Mouse (Mus musculus) limb, embryonic 10.5 days (tissue): ENCODE measurements at regions not wholly inside any gene's neighbourhood (a gene's known extent, or its start where the extent isn't known, plus 50 kb on each side); places are given as distances from the start of the nearest gene placed in this dataset.

Source experiments
- DNase-seq: peaks from one replicate; pipeline ENCODE4 v3.0.0-alpha.2; 2017; ENCODE audit warnings: low spot score
- H3K27ac ChIP-seq: fragments of 300-500 bp; sonication (generic); 2 replicates; pipeline ENCODE4 v1.5.1; 2016; ENCODE audit warnings: mild to moderate bottlenecking
- H3K27me3 ChIP-seq: fragments of 300-500 bp; sonication (generic); 2 replicates; pipeline ENCODE4 v1.6.1; 2016; ENCODE audit warnings: low read depth, mild to moderate bottlenecking; ENCODE audit not compliant: poor library complexity, severe bottlenecking
- H3K36me3 ChIP-seq: fragments of 300-500 bp; sonication (generic); 2 replicates; pipeline ENCODE4 v1.6.1; 2016; ENCODE audit warnings: mild to moderate bottlenecking, moderate library complexity
- H3K4me1 ChIP-seq: fragments of 300-500 bp; sonication (generic); 2 replicates; pipeline ENCODE4 v1.6.1; 2016
- H3K4me3 ChIP-seq: fragments of 300-500 bp; sonication (generic); 2 replicates; pipeline ENCODE4 v1.5.1; 2016; ENCODE audit warnings: mild to moderate bottlenecking, moderate library complexity
- H3K9me3 ChIP-seq: fragments of 300-500 bp; sonication (generic); replicated peaks from 2 replicates; pipeline ENCODE4 v1.6.1; 2016; ENCODE audit warnings: mild to moderate bottlenecking
- WGBS: fragments of 180-500 bp; shearing (Covaris S2); methylation state at CpG from one replicate; pipeline ENCODE4 v1.1.7; 2016; 5-methylcytosine and 5-hydroxymethylcytosine counted together

GRCm38 (mm10) chr12:32531216-32531615 is 152.7 kb downstream of the Ccdc71l start:
- Histone ChIP-seq H3K9me3 (no peaks in the 10 kb centered on the region), H3K36me3 (no peaks in the 10 kb centered on the region), H3K4me1 (no peaks in the 10 kb centered on the region), H3K27me3 (no peaks in the 10 kb centered on the region), H3K27ac (no peak overlapping the region), H3K4me3 (no peak overlapping the region)
- no peak for DNase-seq
- WGBS: 94% methylated on average over 3 of the region's 3 CpGs

- Histone ChIP-seq H3K4me1 (no peaks in the 10 kb centered on the region), H3K4me3 (no peak overlapping the region), H3K27me3 (no peaks in the 10 kb centered on the region), H3K27ac (no peak overlapping the region), H3K36me3 (no peaks in the 10 kb centered on the region), H3K9me3 (no peaks in the 10 kb centered on the region)
- DNase-seq: no peak
Observed at GRCm38 (mm10) chr12:32533641-32534040, 155.1 kb downstream of the Ccdc71l start.

DNA sequence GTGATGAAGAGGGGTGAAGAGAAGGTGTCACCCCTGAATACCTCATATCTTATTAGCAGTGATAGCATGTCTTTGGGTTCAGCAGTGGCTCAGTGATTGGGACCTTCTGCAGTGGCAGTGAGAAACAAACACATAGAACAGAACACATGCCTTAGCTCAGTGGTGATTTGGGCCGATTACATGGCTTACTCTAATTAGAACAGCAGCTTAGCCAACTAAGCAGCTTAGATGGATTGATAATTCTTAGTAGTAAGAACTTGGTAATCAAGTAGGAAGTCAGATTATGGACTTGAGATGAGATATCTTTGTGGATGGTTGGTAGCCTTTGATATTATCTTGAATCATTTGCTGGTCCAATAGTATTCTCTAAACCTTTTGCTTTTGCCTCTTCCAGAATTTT is 167.0 kb downstream of the Ccdc71l start:
- WGBS: 88% methylated on average over 1 of the region's 1 CpGs
- Histone ChIP-seq H3K9me3 (no peaks in the 10 kb centered on the region), H3K27ac (no peak overlapping the region), H3K36me3 (no peaks in the 10 kb centered on the region), H3K27me3 (no peaks in the 10 kb centered on the region), H3K4me3 (no peak overlapping the region), H3K4me1 (no peaks in the 10 kb centered on the region)
- DNase-seq: no peak

DNA sequence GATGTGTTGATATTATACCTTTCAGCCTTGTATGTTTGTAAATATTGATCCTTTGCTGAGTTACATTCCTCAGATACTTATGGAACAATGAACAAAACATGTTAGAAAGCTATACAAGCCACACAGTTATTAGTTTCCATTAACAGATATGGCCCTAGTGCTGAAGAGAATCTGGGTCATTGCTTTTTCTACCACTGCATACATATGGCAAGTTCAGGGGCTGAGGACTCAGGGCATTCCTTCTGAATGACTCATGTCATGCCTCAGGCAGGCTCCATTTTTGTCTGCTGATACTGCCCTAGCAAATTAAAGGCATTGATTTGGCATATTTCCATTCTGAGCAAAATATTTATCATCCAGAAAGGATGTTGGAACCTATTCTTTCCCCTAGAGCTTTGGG is 167.9 kb downstream of the Ccdc71l start:
- Histone ChIP-seq H3K4me1 (no peaks in the 10 kb centered on the region), H3K27me3 (no peaks in the 10 kb centered on the region), H3K9me3 (no peaks in the 10 kb centered on the region), H3K36me3 (no peaks in the 10 kb centered on the region), H3K27ac (no peak overlapping the region), H3K4me3 (no peak overlapping the region)
- no peak for DNase-seq

DNA sequence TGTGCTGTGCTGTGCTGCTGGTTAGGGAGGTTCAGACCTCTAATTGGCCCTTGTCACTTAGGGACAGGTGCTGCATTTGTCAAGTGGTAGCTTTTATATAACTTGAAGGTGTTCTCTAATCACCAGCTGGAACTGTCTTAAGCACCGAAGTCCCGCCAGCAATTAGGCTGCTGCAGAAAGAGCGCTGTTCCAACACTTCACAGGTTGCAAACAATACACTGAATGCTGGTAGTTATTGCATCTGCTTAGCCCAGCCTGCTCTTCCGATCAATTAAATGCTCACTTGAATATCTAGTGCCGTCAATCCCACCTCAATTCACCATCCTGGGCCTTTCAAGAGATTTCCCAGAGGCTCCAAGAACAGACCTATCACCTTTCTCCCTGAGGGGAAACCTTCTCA is 175.3 kb downstream of the Ccdc71l start:
- 84% methylated on average over 5 of the region's 5 CpGs for WGBS
- no peak for DNase-seq
- H3K36me3 ChIP-seq: no peaks in the 10 kb centered on the region

GRCm38 (mm10) chr12:32567777-32568176 is 189.3 kb downstream of the Ccdc71l start:
- Histone ChIP-seq H3K27ac (no peak overlapping the region), H3K4me1 (no peaks in the 10 kb centered on the region), H3K4me3 (no peak overlapping the region), H3K9me3 (no peaks in the 10 kb centered on the region), H3K27me3 (no peaks in the 10 kb centered on the region), H3K36me3 (no peaks in the 10 kb centered on the region)
- DNase-seq: no peak
- WGBS: 85% methylated on average over 3 of the region's 3 CpGs

More for the DNA sequence above, 175.3 kb downstream of the Ccdc71l start:
- no peak overlapping the region for H3K27ac ChIP-seq
- H3K4me3 ChIP-seq: no peak overlapping the region
- no peaks in the 10 kb centered on the region for H3K9me3 ChIP-seq
- no peaks in the 10 kb centered on the region for H3K4me1 ChIP-seq
- no peaks in the 10 kb centered on the region for H3K27me3 ChIP-seq

DNA sequence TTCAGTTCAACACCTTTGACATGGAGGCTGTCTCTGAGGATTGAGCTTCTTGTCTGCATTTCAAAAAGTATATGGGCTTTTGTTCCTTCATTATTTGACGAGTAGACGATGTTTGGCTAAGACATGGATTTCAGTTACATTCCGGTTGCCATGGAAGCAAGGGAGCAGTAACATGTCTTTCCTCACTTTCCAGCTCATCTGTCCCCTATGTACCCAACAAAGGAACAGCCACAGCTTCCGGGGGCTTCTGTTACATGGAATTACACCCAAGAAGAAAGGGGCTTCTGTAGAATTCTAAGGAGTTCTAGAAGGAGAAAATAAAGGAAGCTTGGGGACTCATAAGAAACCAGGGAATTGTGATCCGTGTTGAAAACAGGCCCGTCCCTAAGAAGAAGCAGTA is 202.8 kb downstream of the Ccdc71l start:
- WGBS: 93% methylated on average over 6 of the region's 6 CpGs

DNA sequence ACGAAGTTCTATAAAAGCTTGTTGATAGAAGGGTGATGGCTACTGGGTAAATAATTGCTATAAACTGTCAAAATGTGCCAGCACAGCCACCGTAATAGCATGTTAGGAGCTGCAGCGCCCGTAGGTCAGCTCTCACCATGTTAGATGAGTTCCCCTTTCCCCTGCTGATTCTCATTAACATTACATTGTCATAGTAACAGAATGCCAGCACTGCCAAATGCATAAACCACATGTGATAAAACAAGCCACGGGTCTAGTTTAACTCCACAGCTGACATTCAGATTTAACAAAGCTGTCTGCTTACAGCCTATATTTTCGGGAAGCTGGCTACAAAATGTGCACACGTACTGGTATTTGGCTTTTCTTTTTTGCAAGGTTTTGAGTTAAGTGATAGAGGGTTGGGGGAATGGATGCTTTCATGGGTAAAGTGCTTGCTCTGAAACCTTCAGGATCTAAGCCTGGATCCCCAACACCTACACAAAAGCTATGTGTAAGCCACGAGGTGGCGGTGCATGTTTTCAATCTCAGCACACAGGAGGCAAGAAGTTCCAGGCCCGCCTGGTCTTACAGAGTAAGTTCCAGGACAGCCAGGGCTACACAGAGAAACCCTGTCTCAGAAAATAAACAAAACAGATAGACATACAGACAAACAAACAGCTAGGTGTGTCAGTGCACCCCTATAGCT is 217.1 kb upstream of the Nampt start:
- no peaks in the 10 kb centered on the region for H3K27me3 ChIP-seq
- H3K4me1 ChIP-seq: no peaks in the 10 kb centered on the region
- H3K9me3 ChIP-seq: no peaks in the 10 kb centered on the region; the same call in 1 of the 2 replicates
- DNase-seq: no peak
- no peaks in the 10 kb centered on the region for H3K36me3 ChIP-seq
- no peak overlapping the region for H3K4me3 ChIP-seq
- no peak overlapping the region for H3K27ac ChIP-seq
- WGBS: 84% methylated on average over 10 of the region's 10 CpGs

More for the DNA sequence above, 202.8 kb downstream of the Ccdc71l start:
- Histone ChIP-seq H3K9me3 (no peaks in the 10 kb centered on the region), H3K27ac (no peak overlapping the region), H3K4me3 (no peak overlapping the region), H3K36me3 (no peaks in the 10 kb centered on the region), H3K27me3 (no peaks in the 10 kb centered on the region), H3K4me1 (no peaks in the 10 kb centered on the region)
- no peak for DNase-seq

GRCm38 (mm10) chr12:32605353-32605752 is 214.0 kb upstream of the Nampt start:
- no peaks in the 10 kb centered on the region for H3K4me1 ChIP-seq
- no peak overlapping the region for H3K27ac ChIP-seq
- no peaks in the 10 kb centered on the region for H3K27me3 ChIP-seq
- H3K36me3 ChIP-seq: no peaks in the 10 kb centered on the region
- no peak overlapping the region for H3K4me3 ChIP-seq
- H3K9me3 ChIP-seq: no peaks in the 10 kb centered on the region; the same call in 1 of the 2 replicates
- no peak for DNase-seq

- WGBS: 81% methylated on average over 3 of the region's 3 CpGs
- Histone ChIP-seq H3K4me1 (no peaks in the 10 kb centered on the region), H3K9me3 (no peaks in the 10 kb centered on the region)
Observed at GRCm38 (mm10) chr12:32615000-32615399, 204.3 kb upstream of the Nampt start.

DNA sequence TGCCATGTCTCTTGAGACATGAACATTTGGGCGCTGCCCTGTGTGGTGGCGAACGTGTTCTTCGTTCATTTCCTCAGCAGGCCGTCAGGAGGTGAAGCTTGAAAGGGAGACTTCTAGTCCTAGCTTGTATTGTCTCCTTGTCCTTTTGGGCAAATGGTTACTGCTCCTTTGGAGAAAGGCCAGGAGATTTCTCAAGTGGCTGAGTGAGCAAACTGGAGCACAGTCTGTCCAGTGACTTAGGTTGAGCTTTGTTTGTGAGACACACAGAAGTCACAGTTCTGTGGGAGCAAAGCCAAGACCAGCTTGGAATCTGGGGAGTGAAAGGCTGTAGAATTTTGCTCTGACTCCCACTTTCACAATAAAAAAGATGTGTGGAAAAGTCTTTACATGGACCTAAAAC is 203.3 kb upstream of the Nampt start:
- 92% methylated on average over 5 of the region's 5 CpGs for WGBS

More at GRCm38 (mm10) chr12:32615000-32615399, 204.3 kb upstream of the Nampt start:
- no peak for DNase-seq
- Histone ChIP-seq H3K27ac (no peak overlapping the region), H3K4me3 (no peak overlapping the region), H3K36me3 (no peaks in the 10 kb centered on the region), H3K27me3 (no peaks in the 10 kb centered on the region)

DNA sequence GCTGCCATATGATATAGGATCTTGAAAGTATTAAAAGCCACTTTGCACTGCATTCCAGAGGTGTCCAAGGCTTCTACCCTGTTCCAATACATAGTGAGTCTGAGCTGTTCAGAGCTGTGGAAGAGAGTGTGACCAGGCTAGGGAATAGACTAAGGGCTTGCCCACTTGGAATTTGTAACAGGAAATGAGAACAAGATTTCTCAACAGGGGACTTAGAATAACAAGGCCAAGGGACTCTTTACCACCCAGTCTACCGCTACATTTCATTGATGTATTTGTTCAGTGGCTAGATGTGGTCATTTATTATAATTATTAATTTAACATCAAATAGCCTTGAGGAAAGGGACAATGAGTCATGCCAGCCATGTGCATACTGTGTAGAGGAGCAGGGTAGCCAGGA is 202.3 kb upstream of the Nampt start:
- WGBS: 75% methylated on average over 1 of the region's 1 CpGs

More for the DNA sequence above, 203.3 kb upstream of the Nampt start:
- Histone ChIP-seq H3K27ac (no peak overlapping the region), H3K9me3 (no peaks in the 10 kb centered on the region), H3K27me3 (no peaks in the 10 kb centered on the region), H3K4me1 (no peaks in the 10 kb centered on the region), H3K4me3 (no peak overlapping the region), H3K36me3 (no peaks in the 10 kb centered on the region)
- DNase-seq: no peak

GRCm38 (mm10) chr12:32619830-32620229 is 199.5 kb upstream of the Nampt start:
- Histone ChIP-seq H3K27me3 (no peaks in the 10 kb centered on the region), H3K4me1 (no peaks in the 10 kb centered on the region), H3K27ac (no peak overlapping the region), H3K9me3 (no peaks in the 10 kb centered on the region), H3K4me3 (no peak overlapping the region), H3K36me3 (no peaks in the 10 kb centered on the region)
- WGBS: 62% methylated on average over 4 of the region's 4 CpGs
- DNase-seq: no peak

More for the DNA sequence above, 202.3 kb upstream of the Nampt start:
- Histone ChIP-seq H3K27ac (no peak overlapping the region), H3K36me3 (no peaks in the 10 kb centered on the region), H3K27me3 (no peaks in the 10 kb centered on the region), H3K4me1 (no peaks in the 10 kb centered on the region), H3K9me3 (no peaks in the 10 kb centered on the region), H3K4me3 (no peak overlapping the region)
- no peak for DNase-seq

DNA sequence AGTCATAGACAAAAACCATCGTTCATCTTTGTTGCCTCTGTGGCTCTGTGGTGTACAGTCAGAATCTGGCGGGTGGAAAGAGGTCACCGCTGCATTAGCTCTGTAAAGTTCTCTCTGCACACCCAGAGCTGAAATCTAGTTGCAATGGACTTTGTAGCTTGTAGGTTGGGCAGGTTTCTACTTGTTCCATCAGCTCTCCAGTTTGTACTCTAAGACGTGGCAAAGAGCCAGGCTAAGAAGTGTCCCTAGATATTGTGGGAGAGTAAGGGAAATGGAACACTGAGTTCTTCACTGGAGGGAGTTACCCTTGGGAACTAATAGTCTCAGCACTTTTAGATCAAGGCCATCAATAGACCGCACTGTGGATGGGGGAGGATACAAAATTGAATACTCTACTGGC is 197.6 kb upstream of the Nampt start:
- no peaks in the 10 kb centered on the region for H3K4me1 ChIP-seq
- no peaks in the 10 kb centered on the region for H3K27me3 ChIP-seq
- H3K27ac ChIP-seq: no peak overlapping the region
- H3K36me3 ChIP-seq: no peaks in the 10 kb centered on the region
- no peaks in the 10 kb centered on the region for H3K9me3 ChIP-seq
- DNase-seq: no peak
- H3K4me3 ChIP-seq: no peak overlapping the region
- WGBS: 93% methylated on average over 5 of the region's 5 CpGs
